Mouse (Mus musculus): ENCODE measurements at regions not wholly inside any gene's neighbourhood (a gene's known extent, or its start where the extent isn't known, plus 50 kb on each side); places are given as distances from the start of the nearest gene placed in this dataset.

- no peak for DNase-seq
- intact Hi-C loops (cut with DNase I): no loop called here
Measured at GRCm38 (mm10) chr6:139075433-139075832, 417.1 kb upstream of the Igbp1b start.

GRCm38 (mm10) chr6:139027696-139028095, 369.4 kb upstream of the Igbp1b start:
- DNase-seq: no peak

GRCm38 (mm10) chr6:139014526-139014925, 356.2 kb upstream of the Igbp1b start:
- DNase-seq: no peak
- intact Hi-C loops (cut with DNase I): no loop called here

More at GRCm38 (mm10) chr6:139027696-139028095, 369.4 kb upstream of the Igbp1b start:
- intact Hi-C loops (cut with DNase I): no loop called here

GRCm38 (mm10) chr6:139010501-139010900, 352.2 kb upstream of the Igbp1b start:
- intact Hi-C loops (cut with DNase I): no loop called here
- DNase-seq: no peak
